8 mouse cellular contexts compared by ENCODE assay signal in genomic region chr10:80100982-80101381, GRCm38 (mm10). TPM values are rescaled to one million over a fixed set of nuclear protein-coding genes. Genes with fewer than 3 reads are reported as not detected.
DNase-seq lines count a peak whose midpoint lies in the region; ATAC-seq lines count a peak whose summit lies in the region.

No protein-coding gene starts in this region.

- no peak for ATAC-seq in hindbrain, embryonic 16.5 days
- ATAC-seq in embryonic facial prominence, embryonic 12.5 days (ENCODE audit: insufficient number of reproducible peaks, insufficient read depth, low FRiP score, low TSS enrichment), result no peak
- no peak for ATAC-seq in lung, embryonic 15.5 days (ENCODE audit: borderline replicate concordance, extremely low read depth, low FRiP score, low TSS enrichment)

- no peaks in the 10 kb centered on the region for H3K27me3 ChIP-seq in hindbrain, embryonic 10.5 days (ENCODE audit: insufficient read depth, poor library complexity, severe bottlenecking)
- H3K27me3 ChIP-seq in hindbrain, embryonic 16.5 days (replicated peaks; ENCODE audit: control insufficient read depth, insufficient read depth, low read length), result no peaks in the 10 kb centered on the region
- no peaks in the 10 kb centered on the region for H3K27me3 ChIP-seq in embryonic facial prominence, embryonic 12.5 days
- H3K27me3 ChIP-seq in lung, embryonic 15.5 days, result no peaks in the 10 kb centered on the region

- intact Hi-C loops in left cerebral cortex, postnatal 25 days (cut with DNase I), result no loop called here

- no peak for DNase-seq in hindbrain, embryonic 10.5 days (ENCODE audit: low spot score)
- DNase-seq in kidney, adult 11 months, result peak; percentile 49
- DNase-seq in retina, embryonic 14.5 days (ENCODE audit: low spot score), result no peak
- DNase-seq in left cerebral cortex, postnatal 25 days (ENCODE audit: low spot score in 2 of 2), result no peak
- no peak for DNase-seq in retina, postnatal 1 day

- no peak overlapping the region; the same call in 1 of the 2 replicates for H3K4me2 ChIP-seq in hindbrain, embryonic 16.5 days (ENCODE audit: low read length)
- H3K4me2 ChIP-seq in embryonic facial prominence, embryonic 12.5 days (replicated peaks), result peak overlapping the region; percentile 88
- H3K4me2 ChIP-seq in lung, embryonic 15.5 days, result peak overlapping the region; percentile 84

- H3K9ac ChIP-seq in hindbrain, embryonic 16.5 days (ENCODE audit: low read depth, low read length), result no peak overlapping the region
- no peak overlapping the region for H3K9ac ChIP-seq in embryonic facial prominence, embryonic 12.5 days
- no peak overlapping the region for H3K9ac ChIP-seq in lung, embryonic 15.5 days

- H3K36me3 ChIP-seq in hindbrain, embryonic 10.5 days, result no peaks in the 10 kb centered on the region
- H3K36me3 ChIP-seq in hindbrain, embryonic 16.5 days (ENCODE audit: control insufficient read depth, insufficient read depth, low read length), result no peaks in the 10 kb centered on the region
- H3K36me3 ChIP-seq in embryonic facial prominence, embryonic 12.5 days, result no peaks in the 10 kb centered on the region
- H3K36me3 ChIP-seq in lung, embryonic 15.5 days, result no peaks in the 10 kb centered on the region

- peak overlapping the region; percentile 81; the same call in 1 of the 2 replicates for H3K4me3 ChIP-seq in hindbrain, embryonic 10.5 days
- no peak overlapping the region for H3K4me3 ChIP-seq in hindbrain, embryonic 16.5 days (ENCODE audit: low read length)
- 0 out of 2 replicates have a peak overlapping the region, but pooled peaks have one; percentile 83 for H3K4me3 ChIP-seq in embryonic facial prominence, embryonic 12.5 days
- peak overlapping the region; percentile 98; the same call in 1 of the 2 replicates for H3K4me3 ChIP-seq in lung, embryonic 15.5 days

- H3K27ac ChIP-seq in hindbrain, embryonic 10.5 days, result peak overlapping the region; percentile 93; the same call in 1 of the 2 replicates
- no peak overlapping the region for H3K27ac ChIP-seq in hindbrain, embryonic 16.5 days (ENCODE audit: low read depth, low read length)
- no peak overlapping the region for H3K27ac ChIP-seq in embryonic facial prominence, embryonic 12.5 days
- H3K27ac ChIP-seq in lung, embryonic 15.5 days, result no peak overlapping the region

- 64% methylated on average over 11 of the region's 11 CpGs for WGBS in hindbrain, embryonic 10.5 days
- WGBS in hindbrain, embryonic 16.5 days, result 67% methylated on average over 11 of the region's 11 CpGs
- WGBS in embryonic facial prominence, embryonic 12.5 days, result 61% methylated on average over 11 of the region's 11 CpGs
- WGBS in lung, embryonic 15.5 days, result 38% methylated on average over 11 of the region's 11 CpGs

- no peaks in the 10 kb centered on the region for H3K9me3 ChIP-seq in hindbrain, embryonic 10.5 days
- no peaks in the 10 kb centered on the region for H3K9me3 ChIP-seq in hindbrain, embryonic 16.5 days (ENCODE audit: control insufficient read depth, low read length)
- no peaks in the 10 kb centered on the region for H3K9me3 ChIP-seq in embryonic facial prominence, embryonic 12.5 days
- H3K9me3 ChIP-seq in lung, embryonic 15.5 days, result no peaks in the 10 kb centered on the region

- H3K4me1 ChIP-seq in hindbrain, embryonic 10.5 days (replicated peaks), result peaks cover 61% of the 10 kb centered on the region
- peaks cover 13% of the 10 kb centered on the region for H3K4me1 ChIP-seq in hindbrain, embryonic 16.5 days (ENCODE audit: control insufficient read depth, insufficient read depth, low read depth, low read length)
- peaks cover 28% of the 10 kb centered on the region for H3K4me1 ChIP-seq in embryonic facial prominence, embryonic 12.5 days
- peaks cover 51% of the 10 kb centered on the region for H3K4me1 ChIP-seq in lung, embryonic 15.5 days

RNA-seq across cellular contexts. Expression of gene Sbno2, which starts 4.4 kb away (rescaled TPM):
- 16.8 and 17.2 TPM in 2 replicates for polyA plus RNA-seq in hindbrain, embryonic 10.5 days (2016; fragmentation: Nextera tagmentation; extraction: Ambion mirVana)
- polyA plus RNA-seq in hindbrain, embryonic 16.5 days (2015; fragmentation: Nextera tagmentation; extraction: Ambion mirVana), result 10.3 and 13.0 TPM in 2 replicates
- polyA plus RNA-seq in embryonic facial prominence, embryonic 12.5 days (2016; fragmentation: Nextera tagmentation; extraction: Ambion mirVana), result 15.2 and 16.1 TPM in 2 replicates
- polyA plus RNA-seq in lung, embryonic 15.5 days (2015; fragmentation: Nextera tagmentation; extraction: Ambion mirVana), result 15.5 and 16.6 TPM in 2 replicates
- 10 to 100 TPM; 17.8 to 17.9 TPM for total RNA-seq in left cerebral cortex, postnatal 25 days (2021)

RNA-seq across cellular contexts. Expression of gene Stk11, which starts 14.6 kb away (rescaled TPM):
- polyA plus RNA-seq in hindbrain, embryonic 10.5 days (2016; fragmentation: Nextera tagmentation; extraction: Ambion mirVana), result 18.5 and 21.1 TPM in 2 replicates
- 17.7 and 18.3 TPM in 2 replicates for polyA plus RNA-seq in hindbrain, embryonic 16.5 days (2015; fragmentation: Nextera tagmentation; extraction: Ambion mirVana)
- polyA plus RNA-seq in embryonic facial prominence, embryonic 12.5 days (2016; fragmentation: Nextera tagmentation; extraction: Ambion mirVana), result 17.2 and 18.5 TPM in 2 replicates
- polyA plus RNA-seq in lung, embryonic 15.5 days (2015; fragmentation: Nextera tagmentation; extraction: Ambion mirVana), result 18.6 and 22.1 TPM in 2 replicates
- 10 to 100 TPM; 92.1 to 95.0 TPM for total RNA-seq in left cerebral cortex, postnatal 25 days (2021)

RNA-seq across cellular contexts. Expression of gene Atp5d, which starts 37.5 kb away (rescaled TPM):
- polyA plus RNA-seq in hindbrain, embryonic 10.5 days (2016; fragmentation: Nextera tagmentation; extraction: Ambion mirVana), result 484 and 504 TPM in 2 replicates
- 554 and 581 TPM in 2 replicates for polyA plus RNA-seq in hindbrain, embryonic 16.5 days (2015; fragmentation: Nextera tagmentation; extraction: Ambion mirVana)
- 457 and 481 TPM in 2 replicates for polyA plus RNA-seq in embryonic facial prominence, embryonic 12.5 days (2016; fragmentation: Nextera tagmentation; extraction: Ambion mirVana)
- polyA plus RNA-seq in lung, embryonic 15.5 days (2015; fragmentation: Nextera tagmentation; extraction: Ambion mirVana), result 521 and 541 TPM in 2 replicates
- total RNA-seq in left cerebral cortex, postnatal 25 days (2021), result 100 to 1,000 TPM; 372 to 381 TPM

RNA-seq across cellular contexts. Expression of gene Cbarp, which starts 39.7 kb away (rescaled TPM):
- 7.1 and 15.0 TPM in 2 replicates for polyA plus RNA-seq in hindbrain, embryonic 10.5 days (2016; fragmentation: Nextera tagmentation; extraction: Ambion mirVana)
- polyA plus RNA-seq in hindbrain, embryonic 16.5 days (2015; fragmentation: Nextera tagmentation; extraction: Ambion mirVana), result 98.8 and 130 TPM in 2 replicates
- 8.4 and 8.5 TPM in 2 replicates for polyA plus RNA-seq in embryonic facial prominence, embryonic 12.5 days (2016; fragmentation: Nextera tagmentation; extraction: Ambion mirVana)
- 3.9 and 5.0 TPM in 2 replicates for polyA plus RNA-seq in lung, embryonic 15.5 days (2015; fragmentation: Nextera tagmentation; extraction: Ambion mirVana)
- 100 to 1,000 TPM; 487 TPM for total RNA-seq in left cerebral cortex, postnatal 25 days (2021)

RNA-seq across cellular contexts. Expression of gene Midn, which starts 47.1 kb away (rescaled TPM):
- 22.3 and 24.6 TPM in 2 replicates for polyA plus RNA-seq in hindbrain, embryonic 10.5 days (2016; fragmentation: Nextera tagmentation; extraction: Ambion mirVana)
- 16.0 and 16.1 TPM in 2 replicates for polyA plus RNA-seq in hindbrain, embryonic 16.5 days (2015; fragmentation: Nextera tagmentation; extraction: Ambion mirVana)
- polyA plus RNA-seq in embryonic facial prominence, embryonic 12.5 days (2016; fragmentation: Nextera tagmentation; extraction: Ambion mirVana), result 33.4 and 35.1 TPM in 2 replicates
- 17.5 and 18.6 TPM in 2 replicates for polyA plus RNA-seq in lung, embryonic 15.5 days (2015; fragmentation: Nextera tagmentation; extraction: Ambion mirVana)
- total RNA-seq in left cerebral cortex, postnatal 25 days (2021), result 10 to 100 TPM; 74.3 to 98.7 TPM
